Mouse (Mus musculus): ENCODE results near the gene Clk3. TPM values are rescaled to one million over a fixed set of nuclear protein-coding genes. Genes with fewer than 3 reads are reported as not detected.

Gene Clk3
- polyA plus RNA-seq, 1 experiment from 2014 or later, result 53.2 TPM

DNA sequence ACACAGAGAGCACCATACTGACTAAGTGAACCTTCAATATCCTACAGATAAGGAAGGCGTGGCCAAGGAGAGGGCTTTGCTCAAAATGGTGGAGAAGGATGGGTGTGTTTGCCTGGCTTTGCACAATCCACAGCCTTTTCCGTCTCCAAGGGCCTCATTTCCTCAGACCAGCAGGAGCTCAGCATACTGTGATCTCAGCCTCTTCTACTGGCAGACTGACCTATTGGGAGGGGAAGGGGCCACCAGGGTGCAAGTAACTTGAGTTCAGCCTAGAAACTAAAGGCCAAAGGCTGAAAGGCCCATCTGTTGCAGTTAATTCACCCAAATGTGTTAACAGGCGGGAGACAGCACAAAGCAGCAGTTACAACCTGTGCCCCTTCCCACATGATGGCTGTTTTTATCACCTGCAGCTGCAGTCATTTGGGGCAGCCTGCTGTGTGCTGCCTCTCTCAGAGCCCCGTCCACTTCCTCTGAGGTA is 41.6 kb upstream of the Clk3 start:
- ATAC-seq (ENCODE audit: insufficient number of reproducible peaks, insufficient read depth, low FRiP score, low read depth), result no peak
- H3K4me1 ChIP-seq (ENCODE audit: control insufficient read depth in 2 of 2, insufficient read depth in 2 of 2, low read length in 2 of 2), result peaks cover 43 to 72% of the 10 kb centered on the region in 2 experiments

DNA sequence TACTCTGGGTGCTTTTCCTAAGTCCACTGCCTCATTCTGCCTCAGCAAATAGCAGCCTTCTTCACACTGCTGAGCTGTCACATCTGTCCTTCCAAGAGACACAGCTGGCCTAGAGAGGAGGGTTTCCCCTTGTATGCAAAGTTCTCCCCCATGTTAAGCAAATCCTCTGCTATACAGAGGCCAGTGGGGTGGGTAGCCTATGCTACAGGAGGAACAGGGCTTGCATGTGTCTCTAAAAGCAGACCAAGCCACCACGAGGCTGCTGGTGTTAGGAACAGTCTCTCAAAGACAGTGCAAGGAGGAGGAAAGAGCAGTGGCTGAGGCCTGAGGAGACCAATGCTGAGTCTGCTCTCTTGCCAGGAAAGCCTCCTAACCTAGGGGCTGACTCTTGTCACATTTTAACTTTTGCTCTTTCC is 40.4 kb upstream of the Clk3 start:
- ATAC-seq (ENCODE audit: insufficient number of reproducible peaks, insufficient read depth, low FRiP score, low read depth), result no peak
- H3K27ac ChIP-seq (replicated peaks in 1 of 2; ENCODE audit: control insufficient read depth in 1 of 2, insufficient read depth in 1 of 2, low read depth in 2 of 2, low read length in 2 of 2), result no peak overlapping the region
- WGBS, result 26% methylated on average over 1 of the region's 1 CpGs

More for the DNA sequence above, 41.6 kb upstream of the Clk3 start:
- Histone ChIP-seq H3K9ac (ENCODE audit: low read length) (no peak overlapping the region), H3K27me3 (ENCODE audit: control insufficient read depth, insufficient read depth, low read length) (no peaks in the 10 kb centered on the region), H3K9me3 (ENCODE audit: control insufficient read depth, low read length) (no peaks in the 10 kb centered on the region), H3K4me3 (ENCODE audit: control insufficient read depth in 1 of 2, insufficient read depth in 1 of 2, low read depth in 1 of 2, low read length in 2 of 2) (no peak overlapping the region), H3K27ac (replicated peaks in 1 of 2; ENCODE audit: control insufficient read depth in 1 of 2, insufficient read depth in 1 of 2, low read depth in 2 of 2, low read length in 2 of 2) (no peak overlapping the region), H3K4me2 (ENCODE audit: low read length) (no peak overlapping the region), H3K36me3 (ENCODE audit: control insufficient read depth, insufficient read depth, low read length) (0 out of 2 replicates have a peak, but pooled peaks cover 8% of the 10 kb centered on the region)
- WGBS, result 70% methylated on average over 4 of the region's 4 CpGs

DNA sequence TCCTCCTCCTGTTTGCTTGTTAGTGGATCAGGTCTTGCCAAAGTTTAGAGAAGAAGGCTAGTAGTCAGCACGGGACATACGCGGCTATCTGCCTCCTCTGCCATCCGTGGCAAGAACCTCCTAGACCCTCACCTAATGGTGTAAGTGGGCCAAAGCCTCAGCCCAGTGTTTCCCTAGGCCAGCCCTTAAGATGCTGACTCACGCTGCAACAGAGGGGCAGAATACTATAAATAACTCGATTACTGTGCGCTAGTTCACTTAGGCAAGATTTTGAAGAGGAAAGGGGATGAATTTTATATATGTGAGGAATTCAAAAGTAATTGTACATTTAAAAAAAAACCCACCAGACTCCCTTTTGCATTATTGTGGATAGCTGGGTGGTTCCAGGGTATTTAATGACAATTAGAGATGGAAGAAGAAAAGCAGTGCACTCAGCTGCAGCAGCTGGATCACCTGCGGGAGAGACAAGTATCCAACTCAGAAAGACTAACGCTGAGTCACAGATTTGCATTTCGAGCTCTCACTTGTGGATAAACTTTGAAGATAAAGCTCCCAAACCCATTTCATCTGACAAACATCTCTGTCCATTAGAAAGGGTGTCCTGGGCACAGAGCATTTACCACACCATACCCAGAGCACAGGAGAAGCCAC is 39.6 kb upstream of the Clk3 start:
- Histone ChIP-seq H3K9me3 (ENCODE audit: control insufficient read depth, low read length) (no peaks in the 10 kb centered on the region), H3K4me2 (ENCODE audit: low read length) (no peak overlapping the region), H3K4me1 (ENCODE audit: control insufficient read depth in 2 of 2, insufficient read depth in 2 of 2, low read length in 2 of 2) (peaks cover 40 to 68% of the 10 kb centered on the region in 2 experiments), H3K27ac (replicated peaks in 1 of 2; ENCODE audit: control insufficient read depth in 1 of 2, insufficient read depth in 1 of 2, low read depth in 2 of 2, low read length in 2 of 2) (peak overlapping the region; percentile 12 to 25; a peak in 2 of 4 replicates), H3K9ac (ENCODE audit: low read length) (no peak overlapping the region), H3K27me3 (ENCODE audit: control insufficient read depth, insufficient read depth, low read length) (no peaks in the 10 kb centered on the region), H3K36me3 (ENCODE audit: control insufficient read depth, insufficient read depth, low read length) (0 out of 2 replicates have a peak, but pooled peaks cover 8% of the 10 kb centered on the region), H3K4me3 (ENCODE audit: control insufficient read depth in 1 of 2, insufficient read depth in 1 of 2, low read depth in 1 of 2, low read length in 2 of 2) (no peak overlapping the region)
- 24% methylated on average over 10 of the region's 10 CpGs for WGBS
- no peak for ATAC-seq (ENCODE audit: insufficient number of reproducible peaks, insufficient read depth, low FRiP score, low read depth)

More for the DNA sequence above, 40.4 kb upstream of the Clk3 start:
- H3K4me2 ChIP-seq (ENCODE audit: low read length), result no peak overlapping the region
- H3K4me1 ChIP-seq (ENCODE audit: control insufficient read depth in 2 of 2, insufficient read depth in 2 of 2, low read length in 2 of 2), result peaks cover 40 to 61% of the 10 kb centered on the region in 2 experiments
- H3K36me3 ChIP-seq (ENCODE audit: control insufficient read depth, insufficient read depth, low read length), result 0 out of 2 replicates have a peak, but pooled peaks cover 8% of the 10 kb centered on the region
- no peak overlapping the region for H3K9ac ChIP-seq (ENCODE audit: low read length)
- no peaks in the 10 kb centered on the region for H3K27me3 ChIP-seq (ENCODE audit: control insufficient read depth, insufficient read depth, low read length)
- H3K4me3 ChIP-seq (ENCODE audit: control insufficient read depth in 1 of 2, insufficient read depth in 1 of 2, low read depth in 1 of 2, low read length in 2 of 2), result no peak overlapping the region
- no peaks in the 10 kb centered on the region for H3K9me3 ChIP-seq (ENCODE audit: control insufficient read depth, low read length)

DNA sequence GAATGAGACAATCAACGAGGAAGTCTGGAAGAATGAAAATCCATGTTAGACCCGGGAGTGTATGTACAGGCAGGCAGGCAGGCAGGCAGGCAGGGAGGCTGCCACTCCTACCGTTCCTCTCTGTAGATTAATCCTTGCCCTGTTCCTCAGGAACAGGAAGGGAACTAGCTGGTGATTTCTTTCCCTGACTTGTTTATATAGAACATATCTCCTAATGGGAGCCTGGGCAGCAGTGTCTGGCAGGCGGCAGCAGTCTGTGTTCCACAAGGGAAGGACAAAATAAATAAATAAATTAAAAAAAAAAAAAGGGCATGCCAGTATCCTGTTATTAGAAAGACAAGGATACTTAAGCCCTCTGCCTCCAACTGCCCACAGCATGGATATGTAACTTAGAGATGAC is 38.2 kb upstream of the Clk3 start:
- Histone ChIP-seq H3K9me3 (ENCODE audit: control insufficient read depth, low read length) (no peaks in the 10 kb centered on the region), H3K4me2 (ENCODE audit: low read length) (no peak overlapping the region), H3K4me1 (ENCODE audit: control insufficient read depth in 2 of 2, insufficient read depth in 2 of 2, low read length in 2 of 2) (peaks cover 40 to 73% of the 10 kb centered on the region in 2 experiments), H3K4me3 (ENCODE audit: control insufficient read depth in 1 of 2, insufficient read depth in 1 of 2, low read depth in 1 of 2, low read length in 2 of 2) (no peak overlapping the region), H3K27ac (replicated peaks in 1 of 2; ENCODE audit: control insufficient read depth in 1 of 2, insufficient read depth in 1 of 2, low read depth in 2 of 2, low read length in 2 of 2) (no peak overlapping the region), H3K27me3 (ENCODE audit: control insufficient read depth, insufficient read depth, low read length) (no peaks in the 10 kb centered on the region), H3K36me3 (ENCODE audit: control insufficient read depth, insufficient read depth, low read length) (0 out of 2 replicates have a peak, but pooled peaks cover 4% of the 10 kb centered on the region), H3K9ac (ENCODE audit: low read length) (peak overlapping the region; percentile 31; the same call in 1 of the 2 replicates)
- no peak for ATAC-seq (ENCODE audit: insufficient number of reproducible peaks, insufficient read depth, low FRiP score, low read depth)
- 15% methylated on average over 4 of the region's 4 CpGs for WGBS

DNA sequence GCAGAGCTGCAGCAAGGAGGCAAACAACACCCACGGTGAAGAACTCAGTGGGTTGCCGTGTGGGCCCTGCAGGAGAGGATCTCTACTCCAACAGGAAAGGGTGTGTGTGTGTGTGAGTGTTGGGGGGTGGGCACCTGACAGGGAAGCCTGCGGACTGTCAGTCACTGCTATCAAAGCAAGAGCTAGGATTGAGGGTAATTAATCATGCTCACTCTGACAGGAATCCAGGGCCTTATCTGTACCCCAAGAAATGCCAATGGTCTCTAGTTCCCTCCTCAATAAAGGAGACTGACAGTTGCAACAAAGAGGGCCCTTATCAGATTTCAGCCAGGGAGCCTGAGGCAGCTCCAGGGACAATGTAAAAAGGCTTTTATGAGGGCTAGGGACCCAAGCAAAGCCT is 37.4 kb upstream of the Clk3 start:
- H3K9me3 ChIP-seq (ENCODE audit: control insufficient read depth, low read length), result no peaks in the 10 kb centered on the region
- WGBS, result 11% methylated on average over 3 of the region's 3 CpGs
- H3K4me2 ChIP-seq (ENCODE audit: low read length), result no peak overlapping the region
- H3K27me3 ChIP-seq (ENCODE audit: control insufficient read depth, insufficient read depth, low read length), result no peaks in the 10 kb centered on the region
- peak overlapping the region; percentile 31; the same call in 1 of the 2 replicates for H3K9ac ChIP-seq (ENCODE audit: low read length)
- H3K4me1 ChIP-seq (ENCODE audit: control insufficient read depth in 2 of 2, insufficient read depth in 2 of 2, low read length in 2 of 2), result peaks cover 43 to 73% of the 10 kb centered on the region in 2 experiments
- H3K4me3 ChIP-seq (ENCODE audit: control insufficient read depth in 1 of 2, insufficient read depth in 1 of 2, low read depth in 1 of 2, low read length in 2 of 2), result no peak overlapping the region
- ATAC-seq (ENCODE audit: insufficient number of reproducible peaks, insufficient read depth, low FRiP score, low read depth), result no peak
- H3K27ac ChIP-seq (replicated peaks in 1 of 2; ENCODE audit: control insufficient read depth in 1 of 2, insufficient read depth in 1 of 2, low read depth in 2 of 2, low read length in 2 of 2), result peak overlapping the region in 1 of 2 experiments; percentile 53; a peak in 1 of 4 replicates
- H3K36me3 ChIP-seq (ENCODE audit: control insufficient read depth, insufficient read depth, low read length), result 0 out of 2 replicates have a peak, but pooled peaks cover 4% of the 10 kb centered on the region

DNA sequence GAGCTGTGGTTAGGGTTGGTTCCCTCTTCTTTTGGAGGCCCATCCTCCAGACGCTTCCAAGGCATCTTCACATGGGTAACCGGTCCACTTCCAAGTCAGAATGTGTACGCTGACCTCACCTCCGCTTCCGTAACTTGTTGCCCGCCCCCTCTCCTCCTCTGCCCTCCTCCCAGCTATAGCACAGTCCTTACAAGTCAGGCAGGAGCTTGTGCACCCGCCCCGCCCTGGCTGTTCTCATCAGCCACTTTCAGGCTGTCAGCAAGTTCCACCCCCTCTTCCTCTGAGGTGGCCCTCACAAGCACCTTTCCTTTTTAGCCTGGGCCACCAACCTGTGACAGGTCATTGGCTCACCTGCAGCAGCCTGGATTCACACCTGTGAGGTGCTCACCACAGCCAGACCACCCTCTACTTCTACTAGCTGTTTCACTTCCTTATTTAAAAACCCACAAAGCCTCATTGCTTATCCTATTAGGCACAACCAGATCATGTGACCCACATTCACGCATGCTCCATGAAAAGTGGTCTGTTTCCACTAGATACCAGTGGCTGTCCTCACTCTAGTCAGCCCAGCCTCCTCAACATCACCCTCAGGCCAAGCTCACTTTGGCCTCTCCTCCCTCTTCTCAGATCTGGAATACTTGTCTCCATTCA is 34.8 kb upstream of the Clk3 start:
- H3K4me1 ChIP-seq (ENCODE audit: control insufficient read depth in 2 of 2, insufficient read depth in 2 of 2, low read length in 2 of 2), result peaks cover 34 to 54% of the 10 kb centered on the region in 2 experiments
- no peak overlapping the region for H3K9ac ChIP-seq (ENCODE audit: low read length)
- H3K36me3 ChIP-seq (ENCODE audit: control insufficient read depth, insufficient read depth, low read length), result peaks cover 24% of the 10 kb centered on the region
- H3K4me3 ChIP-seq (ENCODE audit: control insufficient read depth in 1 of 2, insufficient read depth in 1 of 2, low read depth in 1 of 2, low read length in 2 of 2), result no peak overlapping the region
- 0 out of 4 replicates have a peak overlapping the region, but pooled peaks of 1 of the 2 experiments have one; percentile 1 for H3K27ac ChIP-seq (replicated peaks in 1 of 2; ENCODE audit: control insufficient read depth in 1 of 2, insufficient read depth in 1 of 2, low read depth in 2 of 2, low read length in 2 of 2)
- H3K9me3 ChIP-seq (ENCODE audit: control insufficient read depth, low read length), result no peaks in the 10 kb centered on the region
- 37% methylated on average over 9 of the region's 9 CpGs for WGBS
- no peaks in the 10 kb centered on the region for H3K27me3 ChIP-seq (ENCODE audit: control insufficient read depth, insufficient read depth, low read length)
- ATAC-seq (ENCODE audit: insufficient number of reproducible peaks, insufficient read depth, low FRiP score, low read depth), result peak; percentile 54; the same call in 1 of the 2 replicates
- H3K4me2 ChIP-seq (ENCODE audit: low read length), result peak overlapping the region; percentile 5; the same call in 1 of the 2 replicates

DNA sequence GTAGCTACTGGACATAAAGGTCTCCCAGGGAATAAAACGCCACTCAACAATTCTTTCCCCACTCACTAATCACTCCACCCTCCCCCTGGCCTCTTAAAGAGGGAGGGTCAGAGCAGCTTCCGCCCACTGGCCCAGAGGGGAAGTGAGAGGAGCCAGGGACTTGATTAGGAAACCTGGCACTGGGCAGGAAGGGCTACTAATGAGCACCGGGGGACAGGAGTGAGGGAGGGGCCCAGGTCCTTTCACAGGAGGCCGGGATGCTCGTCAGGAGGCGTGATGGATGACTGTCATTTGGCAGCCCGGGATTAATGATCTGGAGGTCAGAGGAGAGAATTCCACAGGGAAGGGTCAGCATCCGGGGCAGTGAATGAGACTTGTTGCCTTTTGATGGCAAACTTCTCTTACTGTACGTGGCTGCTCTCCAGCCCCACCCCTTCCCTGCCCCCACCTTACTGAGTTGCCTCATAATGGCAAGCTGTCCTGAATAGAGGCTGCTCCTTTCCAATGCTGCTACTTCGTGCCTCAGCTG is 33.1 kb upstream of the Clk3 start:
- no peaks in the 10 kb centered on the region for H3K9me3 ChIP-seq (ENCODE audit: control insufficient read depth, low read length)
- H3K4me2 ChIP-seq (ENCODE audit: low read length), result peak overlapping the region; percentile 41
- H3K9ac ChIP-seq (ENCODE audit: low read length), result no peak overlapping the region

More for the DNA sequence above, 33.1 kb upstream of the Clk3 start:
- H3K4me3 ChIP-seq (ENCODE audit: control insufficient read depth in 1 of 2, insufficient read depth in 1 of 2, low read depth in 1 of 2, low read length in 2 of 2), result no peak overlapping the region
- peak; percentile 77 for ATAC-seq (ENCODE audit: insufficient number of reproducible peaks, insufficient read depth, low FRiP score, low read depth)
- H3K27me3 ChIP-seq (ENCODE audit: control insufficient read depth, insufficient read depth, low read length), result no peaks in the 10 kb centered on the region
- peaks cover 41% of the 10 kb centered on the region for H3K36me3 ChIP-seq (ENCODE audit: control insufficient read depth, insufficient read depth, low read length)
- peak overlapping the region in 1 of 2 experiments; percentile 57; a peak in 2 of 4 replicates for H3K27ac ChIP-seq (replicated peaks in 1 of 2; ENCODE audit: control insufficient read depth in 1 of 2, insufficient read depth in 1 of 2, low read depth in 2 of 2, low read length in 2 of 2)
- 13% methylated on average over 10 of the region's 10 CpGs for WGBS
- H3K4me1 ChIP-seq (ENCODE audit: control insufficient read depth in 2 of 2, insufficient read depth in 2 of 2, low read length in 2 of 2), result peaks cover 28 to 41% of the 10 kb centered on the region in 2 experiments

Data from heart, embryonic 14.5 days (tissue).